Mouse (Mus musculus): ENCODE results near the gene Cebpb. TPM values are rescaled to one million over a fixed set of nuclear protein-coding genes. Genes with fewer than 3 reads are reported as not detected.

Cebpb gene
- total and polyA plus RNA-seq, 2 experiments from 2014 or later: 5.4 to 8.0 TPM

- H3K9ac ChIP-seq (replicated peaks; ENCODE audit: low read length, poor library complexity, severe bottlenecking): no peak overlapping the region
- H3K27ac ChIP-seq (ENCODE audit: low read depth, low read length): no peak overlapping the region
- H3K36me3 ChIP-seq (ENCODE audit: insufficient read depth, low read length): no peaks in the 10 kb centered on the region
- no peak overlapping the region for H3K4me3 ChIP-seq (ENCODE audit: low read depth, low read length)
- H3K4me2 ChIP-seq (ENCODE audit: low read depth, low read length, poor library complexity, severe bottlenecking): no peak overlapping the region
- no peak for TF ChIP-seq CTCF (IDR thresholded peaks at IDR 0.05)
- H3K9me3 ChIP-seq (ENCODE audit: low read length): no peaks in the 10 kb centered on the region
- ATAC-seq (ENCODE audit: low FRiP score) (no peak), DNase-seq (ENCODE audit: low spot score) (no peak)
- no peaks in the 10 kb centered on the region for H3K27me3 ChIP-seq (ENCODE audit: insufficient read depth, low read length)
- no peaks in the 10 kb centered on the region for H3K4me1 ChIP-seq (ENCODE audit: insufficient read depth, low read length)
- 89% methylated on average over 6 of the region's 6 CpGs for WGBS
Observed at GRCm38 (mm10) chr2:167714298-167714697, 25.6 kb downstream of the Cebpb start.

DNA sequence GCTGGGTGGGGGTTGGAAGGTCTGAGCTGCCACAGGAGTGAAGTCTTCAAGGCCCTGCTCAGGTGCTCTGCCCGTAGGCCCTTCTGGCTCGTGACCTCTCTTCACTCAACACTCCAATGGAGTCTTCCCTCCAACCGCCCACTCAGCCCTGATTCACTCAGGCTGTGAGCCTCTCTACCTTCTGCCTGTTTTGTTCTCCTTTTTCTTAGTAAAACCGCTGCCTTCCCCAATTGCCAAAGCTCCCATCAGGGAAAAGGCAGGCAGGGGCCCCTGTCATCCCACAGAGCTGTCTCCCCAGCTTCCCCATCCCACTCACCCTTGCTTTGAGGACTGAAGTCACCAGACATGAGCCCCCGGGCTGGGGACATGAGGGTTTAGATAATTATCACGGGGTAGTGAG, 26.3 kb downstream of the Cebpb start:
- Histone ChIP-seq H3K4me2 (ENCODE audit: low read depth, low read length, poor library complexity, severe bottlenecking) (no peak overlapping the region), H3K4me3 (ENCODE audit: low read depth, low read length) (no peak overlapping the region), H3K4me1 (ENCODE audit: insufficient read depth, low read length) (no peaks in the 10 kb centered on the region), H3K9me3 (ENCODE audit: low read length) (no peaks in the 10 kb centered on the region), H3K27me3 (ENCODE audit: insufficient read depth, low read length) (no peaks in the 10 kb centered on the region), H3K36me3 (ENCODE audit: insufficient read depth, low read length) (no peaks in the 10 kb centered on the region), H3K9ac (replicated peaks; ENCODE audit: low read length, poor library complexity, severe bottlenecking) (no peak overlapping the region), H3K27ac (ENCODE audit: low read depth, low read length) (no peak overlapping the region)
- TF ChIP-seq CTCF (IDR thresholded peaks at IDR 0.05): no peak
- no peak for ATAC-seq (ENCODE audit: low FRiP score)
- DNase-seq (ENCODE audit: low spot score): no peak
- 69% methylated on average over 6 of the region's 6 CpGs for WGBS

DNA sequence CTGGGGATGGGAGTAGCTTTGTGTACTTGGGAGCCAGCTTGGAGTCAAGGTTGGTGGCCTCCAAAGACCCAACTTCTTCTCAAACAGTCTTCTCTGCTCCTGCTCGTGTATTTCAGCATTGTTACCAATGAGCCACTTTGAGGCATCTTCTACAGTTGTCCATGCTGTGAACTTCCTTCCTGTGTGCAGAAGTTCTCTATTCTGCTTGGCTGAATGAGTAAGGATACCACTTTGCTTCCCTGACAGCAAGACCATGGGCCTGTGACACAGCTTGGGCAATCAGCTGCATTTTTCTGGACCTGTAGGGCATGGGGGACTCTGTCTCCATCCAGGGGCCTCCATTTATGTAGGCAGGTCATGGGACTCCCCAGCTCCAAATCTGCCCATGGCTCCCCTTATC, 28.5 kb downstream of the Cebpb start:
- 75% methylated on average over 1 of the region's 1 CpGs for WGBS
- no peak overlapping the region for H3K27ac ChIP-seq (ENCODE audit: low read depth, low read length)
- no peak for TF ChIP-seq CTCF (IDR thresholded peaks at IDR 0.05)
- H3K36me3 ChIP-seq (ENCODE audit: insufficient read depth, low read length): no peaks in the 10 kb centered on the region
- H3K9ac ChIP-seq (replicated peaks; ENCODE audit: low read length, poor library complexity, severe bottlenecking): no peak overlapping the region
- no peaks in the 10 kb centered on the region for H3K4me1 ChIP-seq (ENCODE audit: insufficient read depth, low read length)
- no peak overlapping the region for H3K4me3 ChIP-seq (ENCODE audit: low read depth, low read length)
- no peak for DNase-seq (ENCODE audit: low spot score)
- no peak overlapping the region for H3K4me2 ChIP-seq (ENCODE audit: low read depth, low read length, poor library complexity, severe bottlenecking)
- no peaks in the 10 kb centered on the region for H3K9me3 ChIP-seq (ENCODE audit: low read length)
- ATAC-seq (ENCODE audit: low FRiP score): no peak
- no peaks in the 10 kb centered on the region for H3K27me3 ChIP-seq (ENCODE audit: insufficient read depth, low read length)

DNA sequence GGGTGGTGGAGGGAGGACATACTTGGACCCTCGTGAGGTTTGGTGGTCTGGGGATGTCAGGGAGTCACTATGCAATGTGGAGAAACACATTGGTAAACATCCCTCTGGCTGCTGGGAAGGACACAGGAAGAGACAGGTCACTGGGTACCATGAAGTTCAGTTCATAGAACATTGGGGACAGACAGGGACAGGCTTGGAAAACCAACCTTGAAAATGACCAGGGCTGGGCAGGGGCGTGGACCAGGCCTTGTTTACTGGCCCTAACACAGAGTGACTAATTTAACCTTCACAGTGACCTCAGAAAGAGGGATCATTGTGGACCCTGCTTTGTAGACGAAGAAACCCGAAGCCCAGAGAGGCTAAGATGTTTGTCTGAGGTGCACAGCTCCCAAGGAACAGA, 30.8 kb downstream of the Cebpb start:
- DNase-seq (ENCODE audit: low spot score): no peak
- no peak for TF ChIP-seq CTCF (IDR thresholded peaks at IDR 0.05)
- 89% methylated on average over 4 of the region's 4 CpGs for WGBS
- H3K27me3 ChIP-seq (ENCODE audit: insufficient read depth, low read length): no peaks in the 10 kb centered on the region
- H3K9me3 ChIP-seq (ENCODE audit: low read length): no peaks in the 10 kb centered on the region
- no peak overlapping the region for H3K9ac ChIP-seq (replicated peaks; ENCODE audit: low read length, poor library complexity, severe bottlenecking)
- H3K27ac ChIP-seq (ENCODE audit: low read depth, low read length): no peak overlapping the region
- no peak for ATAC-seq (ENCODE audit: low FRiP score)
- H3K4me1 ChIP-seq (ENCODE audit: insufficient read depth, low read length): no peaks in the 10 kb centered on the region
- no peaks in the 10 kb centered on the region for H3K36me3 ChIP-seq (ENCODE audit: insufficient read depth, low read length)
- H3K4me3 ChIP-seq (ENCODE audit: low read depth, low read length): no peak overlapping the region
- no peak overlapping the region for H3K4me2 ChIP-seq (ENCODE audit: low read depth, low read length, poor library complexity, severe bottlenecking)

GRCm38 (mm10) chr2:167721159-167721882, 32.6 kb downstream of the Cebpb start:
- Histone ChIP-seq H3K27me3 (ENCODE audit: insufficient read depth, low read length) (no peaks in the 10 kb centered on the region), H3K4me2 (ENCODE audit: low read depth, low read length, poor library complexity, severe bottlenecking) (no peak overlapping the region), H3K27ac (ENCODE audit: low read depth, low read length) (no peak overlapping the region), H3K9ac (replicated peaks; ENCODE audit: low read length, poor library complexity, severe bottlenecking) (no peak overlapping the region), H3K4me3 (ENCODE audit: low read depth, low read length) (no peak overlapping the region), H3K36me3 (ENCODE audit: insufficient read depth, low read length) (no peaks in the 10 kb centered on the region), H3K9me3 (ENCODE audit: low read length) (no peaks in the 10 kb centered on the region), H3K4me1 (ENCODE audit: insufficient read depth, low read length) (no peaks in the 10 kb centered on the region)
- TF ChIP-seq CTCF (IDR thresholded peaks at IDR 0.05): no peak
- 86% methylated on average over 11 of the region's 11 CpGs for WGBS
- ATAC-seq (ENCODE audit: low FRiP score): no peak
- no peak for DNase-seq (ENCODE audit: low spot score)

DNA sequence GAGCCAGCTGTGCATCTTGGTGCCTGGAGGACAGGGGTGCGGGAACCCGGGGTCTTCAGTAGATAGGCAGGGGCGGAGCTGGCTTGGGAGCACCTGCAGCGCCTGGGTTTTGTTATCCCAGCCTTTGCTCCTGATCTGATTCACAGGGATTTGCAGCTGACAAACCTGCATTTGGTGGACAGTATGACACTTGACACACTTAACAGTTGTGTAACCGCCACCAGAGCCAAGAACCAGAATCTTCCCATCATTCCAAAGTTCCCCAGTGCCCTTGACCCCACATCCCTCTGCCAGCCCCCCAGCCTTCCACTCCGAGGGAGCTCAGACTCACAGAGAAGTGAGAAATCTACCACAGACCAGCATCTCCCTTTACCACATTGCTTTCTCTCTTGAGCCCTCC, 33.8 kb downstream of the Cebpb start:
- H3K27me3 ChIP-seq (ENCODE audit: insufficient read depth, low read length): no peaks in the 10 kb centered on the region

More for the DNA sequence above, 33.8 kb downstream of the Cebpb start:
- no peak for TF ChIP-seq CTCF (IDR thresholded peaks at IDR 0.05)
- Histone ChIP-seq H3K4me3 (ENCODE audit: low read depth, low read length) (no peak overlapping the region), H3K4me2 (ENCODE audit: low read depth, low read length, poor library complexity, severe bottlenecking) (no peak overlapping the region), H3K4me1 (ENCODE audit: insufficient read depth, low read length) (no peaks in the 10 kb centered on the region), H3K27ac (ENCODE audit: low read depth, low read length) (no peak overlapping the region), H3K9me3 (ENCODE audit: low read length) (no peaks in the 10 kb centered on the region), H3K36me3 (ENCODE audit: insufficient read depth, low read length) (no peaks in the 10 kb centered on the region), H3K9ac (replicated peaks; ENCODE audit: low read length, poor library complexity, severe bottlenecking) (no peak overlapping the region)
- ATAC-seq (ENCODE audit: low FRiP score) (no peak), DNase-seq (ENCODE audit: low spot score) (no peak)
- WGBS: 59% methylated on average over 6 of the region's 6 CpGs

Data from midbrain, postnatal 0 days (tissue).